Mouse (Mus musculus) G1E-ER4 (cell line): Measurements from ENCODE around the gene Snx8. TPM values are rescaled to one million over a fixed set of nuclear protein-coding genes. Genes with fewer than 3 reads are reported as not detected.

Experiments used
- GATA1 ChIP-seq: IDR thresholded peaks from one replicate; pipeline ENCODE4 v1.8.0; 2012; ENCODE audit warnings: low read length, inconsistent platforms
- polyA plus RNA-seq: library from polyadenylated mRNA; stranded (reverse); fragments of >175 nt; gene quantifications from 2 replicates; pipeline ENCODE4 v1.2.3, GENCODE M21; 2012

Gene Snx8
- polyA plus RNA-seq, 1 experiment, result 22.7 TPM

GRCm38 (mm10) chr5:140370446-140371254 is 18.4 kb downstream of the Snx8 start:
- TF ChIP-seq GATA1, result no peak

GRCm38 (mm10) chr5:140369466-140369865 is 19.6 kb downstream of the Snx8 start:
- TF ChIP-seq GATA1, result no peak

GRCm38 (mm10) chr5:140368926-140369325 is 20.1 kb downstream of the Snx8 start:
- no peak for TF ChIP-seq GATA1

- TF ChIP-seq GATA1, result no peak
Measured at GRCm38 (mm10) chr5:140364415-140364814, 24.6 kb downstream of the Snx8 start.

- no peak for TF ChIP-seq GATA1
Measured at GRCm38 (mm10) chr5:140359930-140360674, 29.0 kb downstream of the Snx8 start.

GRCm38 (mm10) chr5:140357466-140357865 is 31.6 kb downstream of the Snx8 start:
- no peak for TF ChIP-seq GATA1

GRCm38 (mm10) chr5:140355934-140356333 is 33.1 kb downstream of the Snx8 start:
- no peak for TF ChIP-seq GATA1

GRCm38 (mm10) chr5:140352352-140352751 is 36.7 kb downstream of the Snx8 start:
- no peak for TF ChIP-seq GATA1

- TF ChIP-seq GATA1, result no peak
Measured at GRCm38 (mm10) chr5:140350731-140351497, 38.1 kb downstream of the Snx8 start.

GRCm38 (mm10) chr5:140349882-140350281 is 39.2 kb downstream of the Snx8 start:
- TF ChIP-seq GATA1, result no peak

GRCm38 (mm10) chr5:140346050-140346449 is 43.0 kb downstream of the Snx8 start:
- no peak for TF ChIP-seq GATA1

GRCm38 (mm10) chr5:140345244-140345643 is 43.8 kb downstream of the Snx8 start:
- TF ChIP-seq GATA1, result no peak

GRCm38 (mm10) chr5:140342880-140343279 is 46.2 kb downstream of the Snx8 start:
- no peak for TF ChIP-seq GATA1

- no peak for TF ChIP-seq GATA1
Measured at GRCm38 (mm10) chr5:140339836-140340235, 49.2 kb downstream of the Snx8 start.

- no peak for TF ChIP-seq GATA1
Measured at GRCm38 (mm10) chr5:140338779-140339178, 50.3 kb downstream of the Snx8 start.

- TF ChIP-seq GATA1, result no peak
Measured at GRCm38 (mm10) chr5:140336680-140337079, 52.4 kb downstream of the Snx8 start.
